Mouse (Mus musculus): ENCODE measurements at regions not wholly inside any gene's neighbourhood (a gene's known extent, or its start where the extent isn't known, plus 50 kb on each side); places are given as distances from the start of the nearest gene placed in this dataset.

DNA sequence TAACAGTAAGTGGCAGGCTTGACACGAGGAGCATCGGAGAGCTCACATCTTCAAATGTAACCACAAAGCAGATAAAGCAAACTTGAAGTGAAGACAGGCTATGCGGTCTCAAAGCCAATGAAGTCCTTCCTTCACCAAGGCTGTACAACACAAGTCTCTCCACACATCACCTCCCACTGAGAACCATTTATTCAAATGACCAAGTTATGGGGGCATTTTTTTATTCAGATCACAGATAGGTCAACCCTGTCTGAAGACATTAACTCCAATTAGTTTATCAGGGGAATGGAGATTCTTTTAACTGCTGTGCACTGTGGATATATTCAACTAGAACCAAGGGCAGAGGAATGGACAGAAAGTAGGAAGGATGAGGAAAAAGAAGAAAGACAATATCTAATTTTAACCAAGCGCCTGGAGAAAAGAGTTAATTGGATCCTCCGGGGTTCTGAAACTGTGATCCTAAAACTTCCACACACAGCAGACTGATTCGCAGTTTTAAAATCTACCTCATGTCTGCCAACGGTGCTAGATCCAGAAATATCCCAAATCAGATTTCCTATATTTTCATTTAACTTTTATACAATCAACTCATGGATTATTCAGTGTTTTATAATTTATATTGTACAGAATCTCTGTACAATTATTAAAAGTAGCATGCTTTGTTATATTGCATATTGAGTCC is 444.8 kb downstream of the Basp1 start:
- no peak for DNase-seq

DNA sequence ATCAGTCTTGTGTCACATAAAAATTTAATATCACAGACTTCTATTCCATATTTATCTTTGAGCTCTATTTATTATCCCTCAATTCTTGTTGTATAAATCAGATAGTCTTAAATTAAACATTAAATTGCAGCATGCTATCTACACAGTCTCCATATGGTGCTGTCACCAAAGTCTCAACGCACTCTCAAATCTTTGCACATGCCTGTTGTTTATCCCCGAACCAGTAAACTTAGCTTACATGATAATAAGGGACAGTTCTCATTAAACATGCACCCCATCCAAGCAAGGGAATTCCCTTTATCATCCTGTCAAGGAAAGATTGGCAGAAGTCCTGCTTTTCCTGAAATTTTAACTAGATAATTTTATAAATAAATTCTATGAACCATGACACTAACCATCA is 483.8 kb downstream of the Basp1 start:
- DNase-seq = no peak

DNA sequence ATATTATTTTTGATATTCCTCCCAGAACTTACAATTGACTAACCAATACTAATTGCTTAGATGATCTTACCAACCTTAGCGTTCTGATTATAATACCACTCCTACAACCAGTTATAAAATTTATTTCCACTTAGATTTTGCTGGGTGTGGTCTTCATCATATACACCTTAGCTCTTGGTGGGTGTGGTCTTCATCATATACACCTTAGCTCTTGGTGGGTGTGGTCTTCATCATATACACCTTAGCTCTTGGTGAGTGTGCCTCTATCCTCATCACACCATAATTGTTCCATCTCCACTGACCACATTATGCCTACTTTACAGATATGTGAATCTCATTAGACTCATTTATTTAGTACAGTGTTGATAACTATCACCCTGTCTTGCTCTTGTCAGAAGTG is 501.7 kb downstream of the Basp1 start:
- DNase-seq = no peak

DNA sequence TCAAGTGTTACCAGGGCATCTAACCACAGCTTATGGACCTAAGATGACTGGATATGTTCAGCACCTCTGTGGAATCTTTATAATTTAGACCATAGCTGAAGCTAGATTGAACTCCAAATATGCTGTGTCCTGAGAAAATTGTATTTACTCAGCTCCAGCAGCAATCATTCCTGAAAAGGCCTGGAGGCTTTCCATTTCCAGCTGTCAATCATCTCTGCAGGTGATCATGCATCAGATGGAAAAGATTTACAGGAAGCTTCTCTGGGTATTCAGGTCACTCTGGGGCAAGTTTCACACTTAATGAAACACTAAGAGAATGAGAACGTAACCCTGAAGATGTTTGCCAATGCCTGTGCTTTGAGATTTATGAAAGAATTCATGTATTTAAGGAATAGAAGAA is 502.1 kb downstream of the Basp1 start:
- DNase-seq = no peak

DNA sequence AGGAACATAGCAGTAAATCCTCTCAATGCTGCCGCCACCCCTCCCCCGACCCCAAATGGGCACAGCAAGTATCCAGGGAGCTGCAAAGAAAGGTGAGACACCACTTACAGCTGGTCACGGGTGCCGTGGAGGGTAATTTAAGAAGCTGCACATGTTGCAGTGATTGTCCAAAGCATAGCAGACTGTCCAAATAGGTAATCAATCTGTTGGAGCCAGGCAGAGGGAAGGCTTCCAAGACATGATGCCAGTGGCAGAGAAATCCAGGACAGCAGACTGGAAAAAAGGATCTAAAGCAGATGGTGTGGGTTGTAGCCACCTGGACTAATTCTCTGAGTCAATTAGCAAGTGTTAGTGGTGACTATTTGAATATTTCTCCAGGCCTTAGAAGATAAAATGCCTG is 506.6 kb downstream of the Basp1 start:
- DNase-seq = peak; percentile 2

DNA sequence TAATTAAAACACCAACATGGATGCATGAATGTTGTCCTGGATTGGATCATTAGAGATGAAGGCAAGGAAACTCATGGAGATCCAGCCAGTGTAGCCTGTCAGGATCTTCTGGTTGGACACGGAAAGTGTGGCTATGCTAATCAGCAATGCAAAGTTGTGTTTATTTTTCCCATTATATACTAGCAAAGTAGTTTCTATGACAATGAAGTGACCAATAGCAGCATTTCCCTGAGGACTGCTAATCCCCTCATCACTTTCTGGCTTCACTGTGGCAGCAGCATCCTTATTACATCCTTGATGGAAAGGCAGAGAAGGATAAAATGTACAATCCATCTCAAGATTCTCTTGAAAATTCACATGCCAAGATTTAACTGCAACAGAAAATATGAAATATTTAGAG is 534.7 kb downstream of the Basp1 start:
- DNase-seq = no peak

DNA sequence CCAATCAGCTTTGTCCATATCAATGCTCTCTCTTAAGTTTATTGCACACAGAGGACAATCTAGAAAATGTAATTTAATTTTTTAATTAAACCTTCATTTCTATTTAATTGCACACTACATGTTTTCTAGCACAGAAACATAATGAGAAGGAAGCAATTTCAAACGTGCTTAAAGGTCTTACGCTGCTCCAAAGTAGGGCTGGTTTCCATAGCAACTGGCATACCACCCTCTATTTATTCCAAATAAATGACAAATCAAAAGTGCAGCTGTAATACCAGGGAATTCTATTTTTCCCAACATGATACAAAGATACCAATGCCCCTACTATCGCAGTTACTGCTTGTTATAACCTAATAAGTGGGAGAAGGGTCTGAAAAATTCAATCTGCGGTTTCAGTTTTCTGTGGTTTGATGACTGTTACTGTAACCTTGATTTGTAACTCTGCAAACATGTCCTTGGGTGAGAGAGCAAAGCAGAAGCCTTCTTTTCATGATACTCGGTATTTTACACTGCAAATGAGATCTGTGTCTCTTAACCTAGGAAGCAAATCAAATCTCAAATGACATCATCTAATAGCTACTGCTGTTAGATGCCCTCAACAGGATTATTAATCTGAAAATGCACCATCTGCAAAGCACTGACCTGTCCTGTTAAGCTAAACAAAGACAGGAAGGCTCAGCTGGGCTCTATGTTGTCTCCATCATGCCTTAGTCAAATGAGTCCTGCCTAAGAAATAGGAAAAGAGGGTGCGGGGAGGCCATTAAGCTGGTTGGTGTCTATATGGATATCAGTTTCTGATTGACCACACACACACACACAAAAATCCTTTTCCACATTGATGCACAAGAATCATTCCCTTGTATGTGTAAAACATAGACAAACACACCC is 535.6 kb downstream of the Basp1 start:
- no peak for DNase-seq

DNA sequence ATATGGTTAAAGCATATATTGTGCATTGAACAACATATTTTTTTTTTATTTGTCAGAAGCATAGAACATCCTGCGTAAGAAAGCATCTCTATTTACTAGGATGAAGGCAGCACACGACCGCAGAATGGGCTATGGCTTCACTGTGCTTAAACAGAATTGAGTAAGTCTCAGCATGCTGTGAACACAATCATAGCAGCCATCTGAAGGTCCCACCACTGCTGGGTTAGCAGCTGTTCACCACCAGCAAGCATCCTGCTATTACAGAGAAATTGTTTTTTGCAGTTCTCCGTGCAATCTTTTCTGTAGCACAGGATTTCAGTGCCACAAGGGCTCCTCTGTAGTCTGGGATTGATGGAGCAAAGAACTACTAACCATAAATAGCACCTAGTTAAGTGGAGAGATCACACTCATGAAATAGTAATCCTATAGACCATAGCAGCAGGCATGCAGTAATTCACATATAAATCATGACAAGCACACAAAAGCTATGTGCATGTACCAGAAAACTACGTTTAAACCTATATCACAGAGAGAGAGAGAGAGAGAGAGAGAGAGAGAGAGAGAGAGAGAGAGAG is 537.3 kb downstream of the Basp1 start:
- no peak for DNase-seq

DNA sequence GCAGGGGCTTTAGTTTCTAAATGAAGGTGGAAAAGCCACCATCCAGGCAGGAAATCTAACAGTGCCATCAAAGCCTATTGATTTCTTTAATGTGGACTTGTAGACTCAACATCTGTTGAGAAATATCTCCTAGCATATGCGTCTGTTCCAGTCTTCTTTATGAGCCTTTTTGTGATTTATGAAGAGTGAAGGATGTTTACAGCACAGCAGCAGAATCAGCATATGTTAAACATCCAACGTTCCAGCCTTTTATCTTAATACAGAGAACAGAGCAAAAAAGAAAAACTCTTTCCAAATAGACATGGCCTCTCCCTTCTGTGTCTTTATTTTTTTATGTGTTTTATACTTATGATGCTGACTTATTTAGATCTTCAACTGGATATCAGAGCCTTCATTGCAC is 573.3 kb downstream of the Basp1 start:
- DNase-seq = no peak

DNA sequence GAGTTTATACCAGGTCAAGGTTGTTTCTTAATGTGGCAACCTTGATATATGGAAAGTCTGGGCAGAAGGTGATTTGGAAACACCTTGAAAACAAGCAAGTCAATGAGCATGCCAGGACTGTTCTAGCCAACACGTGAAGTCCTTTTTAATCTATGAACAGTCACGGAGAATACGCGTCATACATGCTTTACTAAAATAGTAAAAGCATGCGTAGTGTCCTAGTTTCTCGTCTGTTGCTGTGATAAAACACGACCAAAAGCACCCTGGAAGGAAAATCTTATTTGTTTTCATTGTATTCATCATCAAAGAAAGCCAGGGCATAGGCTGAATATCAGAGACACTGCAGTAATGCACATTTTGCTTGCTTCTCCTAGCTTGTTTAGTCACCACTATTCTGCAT is 575.2 kb downstream of the Basp1 start:
- no peak for DNase-seq

DNA sequence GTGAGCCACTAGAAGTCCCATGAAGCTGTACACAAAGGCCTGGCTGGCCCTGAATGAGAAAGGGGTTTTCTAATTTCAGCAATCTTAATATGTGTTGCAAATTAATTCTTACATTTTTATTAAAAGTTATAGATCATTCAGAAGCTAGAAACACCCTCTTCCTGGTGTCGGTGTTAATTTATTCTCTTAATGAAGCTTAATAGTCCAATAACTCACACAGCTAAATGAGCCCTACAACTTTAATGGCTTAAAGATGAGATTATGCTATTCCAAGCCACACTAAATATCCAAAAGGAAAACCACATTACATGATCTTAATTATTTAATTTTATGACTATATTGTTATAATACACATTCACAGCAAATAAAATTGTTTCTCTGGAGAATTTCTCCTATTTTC is 585.7 kb downstream of the Basp1 start:
- no peak for DNase-seq

DNA sequence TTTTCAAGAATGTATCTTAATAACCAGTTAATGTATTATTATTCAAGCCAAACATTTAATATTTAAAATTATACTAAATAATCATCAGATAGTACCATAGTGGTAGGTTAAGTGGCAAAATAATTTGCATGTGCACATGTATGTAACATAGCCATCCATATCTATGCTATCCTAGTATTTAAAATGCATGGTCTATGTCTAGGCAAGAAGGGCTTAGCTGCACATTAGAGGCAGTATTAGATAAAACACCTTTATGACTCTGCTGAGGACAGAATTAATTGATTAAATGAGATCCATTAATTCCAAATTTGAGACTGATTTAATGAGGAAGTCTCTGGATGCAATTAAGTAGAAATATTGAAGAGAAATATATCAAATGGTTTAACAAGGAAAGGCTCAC is 586.3 kb downstream of the Basp1 start:
- DNase-seq = no peak

DNA sequence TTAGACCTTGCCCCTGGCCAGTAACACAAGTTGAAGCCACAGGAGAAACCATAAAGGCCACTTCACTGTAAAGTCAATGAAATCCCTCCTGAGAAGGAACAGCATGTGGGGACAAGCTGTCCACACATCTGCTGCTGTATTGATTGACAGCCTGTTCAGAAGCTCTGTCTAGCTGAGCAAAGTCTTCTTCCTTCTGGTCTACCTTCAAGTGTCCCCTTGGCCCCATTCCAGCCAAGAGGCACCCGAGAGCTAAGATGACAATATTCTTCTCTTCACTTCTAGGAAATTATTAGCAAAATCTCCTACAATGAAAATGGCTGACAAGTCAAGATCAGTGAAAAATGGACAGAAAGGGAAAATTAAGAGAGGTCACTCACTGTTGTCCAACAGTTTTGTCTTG is 616.7 kb downstream of the Basp1 start:
- no peak for DNase-seq

DNA sequence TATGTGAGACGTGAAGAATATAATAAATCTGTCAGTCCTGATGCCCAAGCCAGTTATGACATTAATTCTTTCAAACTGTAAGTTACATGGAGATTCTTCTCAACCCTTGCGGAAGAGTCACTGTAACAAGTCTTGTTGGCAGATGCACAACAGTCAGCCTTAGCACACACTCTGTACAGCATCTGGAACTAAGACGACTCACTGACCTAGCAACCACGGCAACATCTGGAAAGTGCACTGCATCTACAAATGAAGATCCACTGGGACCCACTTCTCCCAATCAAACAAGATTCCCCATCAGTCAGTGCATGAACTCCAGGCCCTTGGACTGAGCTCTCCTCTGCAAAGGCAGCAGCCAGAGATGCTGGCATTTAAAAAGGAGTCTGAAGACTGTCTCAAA is 620.2 kb downstream of the Basp1 start:
- DNase-seq = no peak

DNA sequence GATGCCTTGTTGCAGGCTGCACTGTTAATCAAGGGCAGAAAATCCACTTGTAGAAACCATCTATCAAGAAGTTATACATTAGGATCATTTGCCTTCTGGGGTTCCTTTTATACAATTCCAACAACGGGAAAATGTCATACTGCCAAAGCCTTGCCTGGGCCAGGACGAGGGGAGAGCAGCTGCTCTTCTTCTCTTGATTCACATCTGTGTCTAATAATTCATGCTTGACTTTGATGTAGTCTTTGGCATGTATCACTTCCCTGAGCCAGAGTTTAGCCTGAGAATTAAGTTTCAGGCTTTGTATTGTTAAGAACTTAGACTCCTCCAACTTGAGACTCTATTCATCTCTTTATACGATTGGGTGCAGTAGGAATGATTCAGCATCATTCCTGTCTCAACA is 627.2 kb downstream of the Basp1 start:
- no peak for DNase-seq

DNA sequence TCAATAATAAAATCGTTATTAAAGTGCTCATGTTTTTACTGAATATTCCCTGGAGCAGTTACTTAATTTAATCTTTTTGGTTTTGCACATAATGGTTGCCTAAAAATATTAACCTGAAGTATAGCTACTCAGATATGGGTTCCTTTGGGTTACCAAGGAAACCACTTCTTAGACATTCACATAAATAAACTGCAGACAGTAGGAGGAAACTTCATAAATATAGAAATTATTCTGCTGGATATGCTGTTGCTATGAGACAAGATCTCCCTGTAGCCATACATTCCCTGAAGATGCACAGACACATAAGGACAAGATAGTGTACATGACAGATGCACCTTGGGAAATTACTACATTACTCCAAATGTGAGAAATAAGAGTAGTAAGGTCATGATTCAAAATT is 635.3 kb downstream of the Basp1 start:
- no peak for DNase-seq

DNA sequence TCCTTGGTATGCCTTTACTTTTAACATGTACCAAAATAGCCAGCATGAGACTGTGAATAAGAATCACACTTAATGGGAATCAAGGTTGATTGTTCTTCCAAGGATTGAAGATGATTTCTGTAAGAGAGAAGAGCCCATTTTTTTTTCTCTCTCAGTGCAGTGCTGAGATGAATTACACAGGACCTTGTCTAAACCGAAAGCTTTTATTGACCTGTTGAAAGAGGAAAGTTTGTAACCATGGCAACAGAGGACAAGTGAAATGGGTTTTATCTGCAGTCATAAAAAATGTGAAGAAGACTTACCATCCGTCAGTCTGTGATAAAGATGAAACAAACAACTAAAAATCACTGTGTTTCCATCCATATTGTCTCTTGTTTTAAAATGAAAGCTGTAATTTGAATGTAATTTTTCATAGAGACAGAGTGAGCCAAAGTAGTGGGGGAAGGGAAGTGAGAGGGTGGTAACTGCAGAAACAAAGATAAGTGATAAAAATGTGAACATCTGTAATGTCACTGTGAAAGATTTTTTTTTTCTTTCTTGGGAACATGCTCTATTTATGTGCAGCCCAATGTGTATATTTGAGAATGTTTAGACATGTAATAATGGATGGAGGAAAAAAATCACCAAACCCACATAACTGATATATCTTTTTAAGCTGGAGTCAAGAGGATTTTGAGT is 661.9 kb downstream of the Basp1 start:
- DNase-seq = no peak

DNA sequence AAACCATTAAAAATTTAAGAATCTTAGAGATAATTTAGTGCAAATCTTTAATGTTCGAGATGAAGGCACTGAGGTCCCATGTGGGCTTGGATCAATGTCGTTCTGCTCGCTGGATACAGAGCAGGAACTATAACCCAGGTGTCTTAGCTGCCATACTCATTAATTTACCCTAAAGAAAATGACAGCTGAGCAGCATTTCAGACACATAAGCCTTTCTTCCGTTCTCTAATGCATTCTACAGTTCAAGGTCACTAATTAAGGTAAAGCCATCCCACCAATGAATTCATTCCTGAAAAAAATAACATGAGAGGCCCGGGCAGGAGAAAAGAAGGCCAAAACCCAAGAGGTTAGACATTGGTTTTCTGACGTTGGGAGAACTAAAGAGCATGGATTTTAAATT is 670.3 kb downstream of the Basp1 start:
- no peak for DNase-seq

DNA sequence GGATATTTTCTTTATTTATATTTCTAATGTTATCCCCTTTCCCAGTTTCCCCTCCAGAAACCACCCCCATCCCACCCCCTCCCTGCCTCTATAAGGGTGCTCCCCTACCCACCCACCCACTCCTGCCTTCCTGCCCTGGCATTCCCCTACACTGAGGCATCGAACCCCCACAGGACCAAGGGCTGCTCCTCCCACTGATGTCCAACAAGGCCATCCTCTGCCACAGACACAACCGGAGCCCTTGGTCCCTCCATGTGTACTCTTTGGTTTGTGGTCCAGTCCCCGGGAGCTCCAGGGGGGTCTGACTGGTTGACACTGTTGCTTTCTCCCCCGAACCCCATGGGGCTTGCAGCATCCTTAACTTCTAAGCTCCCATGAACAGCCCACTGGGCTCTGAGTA is 688.4 kb downstream of the Basp1 start:
- DNase-seq = no peak

DNA sequence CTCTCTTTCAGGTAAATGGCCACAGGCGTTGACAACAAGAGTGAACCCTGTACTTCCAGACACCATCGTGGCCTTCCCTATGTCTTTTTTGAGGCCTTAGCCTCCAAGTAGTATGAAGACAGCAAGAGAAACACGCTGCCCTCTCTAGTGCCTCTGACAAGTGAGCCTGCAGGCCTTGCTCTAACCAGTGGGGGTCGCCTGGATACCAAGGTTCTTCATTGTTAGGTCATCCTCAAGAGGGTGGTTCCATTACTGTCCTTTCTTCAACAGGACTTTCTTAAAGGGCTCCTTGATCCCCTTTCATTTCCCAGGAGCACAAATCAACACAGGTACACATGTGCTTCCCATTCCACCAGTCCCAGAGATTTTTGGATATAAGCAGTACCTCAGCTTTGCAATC is 688.9 kb downstream of the Basp1 start:
- DNase-seq = peak; percentile 47

DNA sequence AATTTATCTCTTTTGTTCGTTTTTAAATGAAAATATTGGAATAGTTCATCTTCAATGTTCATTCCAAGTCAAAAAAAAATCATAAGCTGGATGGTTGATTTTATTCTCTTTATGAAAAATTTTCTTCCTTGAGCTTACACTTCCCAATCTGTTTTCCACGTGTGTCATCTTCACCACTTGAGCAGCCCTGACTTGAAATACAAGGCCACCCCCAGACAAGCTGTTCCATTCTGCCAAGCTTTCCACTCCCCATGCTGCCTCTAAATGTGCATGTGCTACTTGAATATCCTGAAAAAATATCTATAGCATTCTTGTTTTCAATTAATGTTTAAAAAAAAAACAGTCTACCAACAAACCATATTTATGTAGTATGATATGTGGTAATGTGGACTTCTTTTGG is 693.2 kb downstream of the Basp1 start:
- DNase-seq = no peak

DNA sequence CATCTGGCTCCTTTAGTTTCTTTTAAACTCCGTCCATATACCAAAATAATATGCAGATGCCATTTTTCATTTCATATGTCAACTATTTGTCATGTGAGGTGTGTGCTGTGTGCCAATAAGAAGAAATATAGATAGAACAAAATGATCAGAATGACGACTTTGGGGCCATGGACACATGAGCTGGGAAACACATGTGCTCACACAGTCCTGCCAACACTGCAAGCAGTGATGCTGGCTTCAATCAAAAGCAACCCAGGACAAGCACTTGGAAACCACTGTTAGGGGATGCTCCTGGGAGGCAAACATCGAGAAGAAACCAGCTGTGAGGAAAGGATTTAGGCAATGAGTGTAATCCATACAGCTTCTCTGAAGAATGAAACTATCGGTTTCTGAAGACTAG is 731.4 kb downstream of the Basp1 start:
- no peak for DNase-seq

DNA sequence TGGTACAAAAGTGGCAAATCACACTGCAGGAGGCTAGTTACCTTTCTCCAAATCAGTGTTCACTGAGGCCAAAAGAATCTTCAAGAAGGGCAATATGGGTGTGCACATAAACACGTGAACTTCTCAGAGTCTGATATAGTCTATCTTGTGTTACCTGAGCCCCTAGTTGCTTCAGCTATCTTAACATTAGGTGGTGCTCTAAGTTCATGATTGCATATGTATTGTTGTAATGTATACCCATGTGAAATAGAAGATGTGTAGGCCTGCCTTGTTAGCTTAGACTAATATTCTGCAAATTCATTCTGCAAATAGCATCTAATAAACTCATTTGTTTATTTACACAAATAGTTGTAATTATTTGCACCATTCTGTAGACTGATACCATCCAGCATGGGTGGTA is 764.6 kb downstream of the Basp1 start:
- no peak for DNase-seq

DNA sequence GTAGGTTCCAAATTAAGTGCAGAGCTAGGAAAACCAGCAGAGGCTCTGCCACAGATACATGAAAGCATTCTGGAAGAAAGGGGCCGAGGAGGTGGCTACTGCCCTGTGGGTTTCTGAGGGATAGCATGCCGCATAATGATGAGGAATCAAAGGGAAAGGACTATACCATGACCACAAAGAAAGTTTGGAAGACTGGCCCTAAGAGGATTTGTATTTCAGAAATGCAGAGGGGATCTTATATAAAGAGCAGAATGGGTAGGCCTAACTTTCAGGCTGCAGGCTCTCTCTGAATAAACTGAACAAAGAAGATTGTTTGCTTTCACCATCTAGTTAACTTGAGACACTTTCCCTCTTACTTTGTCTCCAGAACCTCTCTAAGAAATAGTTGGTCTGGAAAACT is 777.9 kb downstream of the Basp1 start:
- no peak for DNase-seq

Data from right cerebral cortex, postnatal 4 days (tissue).